Mouse (Mus musculus): ENCODE data around the gene Mtap.

DNA sequence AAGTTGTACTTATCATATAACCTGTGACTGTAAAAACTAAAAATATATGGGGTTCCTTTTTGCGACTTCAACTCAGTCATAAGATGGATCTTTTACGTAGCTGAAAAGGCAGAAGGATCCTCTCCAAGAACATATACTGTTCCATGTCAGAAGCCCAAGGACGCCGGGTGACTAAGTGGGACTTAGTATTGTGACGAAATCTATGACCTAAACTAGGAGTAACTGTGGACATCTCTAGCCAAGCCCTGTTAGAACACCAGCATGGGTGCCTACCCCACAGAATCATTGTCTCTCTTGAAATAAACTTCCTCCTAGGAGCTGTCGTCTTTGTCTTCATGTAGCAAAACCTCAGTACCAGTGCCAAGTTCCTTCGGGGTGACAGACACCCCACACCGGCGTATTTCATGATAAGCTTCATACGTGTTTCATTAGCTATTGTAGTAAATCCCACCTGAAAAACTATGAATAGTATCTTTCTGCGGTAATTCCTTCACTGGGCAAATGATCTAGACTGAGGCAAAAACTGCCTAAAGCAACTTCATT lies 24.7 kb upstream of the Mtap start:
- TF ChIP-seq EP300 (IDR thresholded peaks at IDR 0.05; ENCODE audit: low read depth) = no peak
- no peak for TF ChIP-seq CTCF (IDR thresholded peaks at IDR 0.05; ENCODE audit: low read depth)

Data from liver, postnatal 0 days (tissue).